Mouse (Mus musculus) adrenal gland, postnatal 14 days (tissue): Measurements from ENCODE around the gene Exd2. TPM values are rescaled to one million over a fixed set of nuclear protein-coding genes. Genes with fewer than 3 reads are reported as not detected.

ENCODE experiments used
- DNase-seq: peaks from one replicate; pipeline ENCODE4 v3.0.0; 2021; ENCODE audit warnings: mixed read lengths
- long read RNA-seq, 2 experiments: library from polyadenylated mRNA; stranded (forward); transcript quantifications; one replicate each; pipeline ENCODE4 v2.0.0; 2021
- total RNA-seq: library from RNA; stranded (reverse); gene quantifications from 2 replicates; pipeline ENCODE4 v1.2.3, GENCODE M21; 2021

Gene Exd2
- total RNA-seq: 18.1 and 21.5 TPM in 2 replicates
- long read RNA-seq, experiment 1, transcript Exd2-201 (9 exons, 3,310 nt): major isoform, 17 of 22 reads
- long read RNA-seq, experiment 1, partial matches to known transcripts: 1 of 22 reads
- long read RNA-seq, experiment 1, other reads (novel, unspliced or antisense): 4 of 22 reads
- long read RNA-seq, experiment 2, transcript Exd2-201 (9 exons, 3,310 nt): major isoform, 6 of 17 reads
- long read RNA-seq, experiment 2, partial matches to known transcripts: 3 of 17 reads
- long read RNA-seq, experiment 2, other reads (novel, unspliced or antisense): 8 of 17 reads

DNA sequence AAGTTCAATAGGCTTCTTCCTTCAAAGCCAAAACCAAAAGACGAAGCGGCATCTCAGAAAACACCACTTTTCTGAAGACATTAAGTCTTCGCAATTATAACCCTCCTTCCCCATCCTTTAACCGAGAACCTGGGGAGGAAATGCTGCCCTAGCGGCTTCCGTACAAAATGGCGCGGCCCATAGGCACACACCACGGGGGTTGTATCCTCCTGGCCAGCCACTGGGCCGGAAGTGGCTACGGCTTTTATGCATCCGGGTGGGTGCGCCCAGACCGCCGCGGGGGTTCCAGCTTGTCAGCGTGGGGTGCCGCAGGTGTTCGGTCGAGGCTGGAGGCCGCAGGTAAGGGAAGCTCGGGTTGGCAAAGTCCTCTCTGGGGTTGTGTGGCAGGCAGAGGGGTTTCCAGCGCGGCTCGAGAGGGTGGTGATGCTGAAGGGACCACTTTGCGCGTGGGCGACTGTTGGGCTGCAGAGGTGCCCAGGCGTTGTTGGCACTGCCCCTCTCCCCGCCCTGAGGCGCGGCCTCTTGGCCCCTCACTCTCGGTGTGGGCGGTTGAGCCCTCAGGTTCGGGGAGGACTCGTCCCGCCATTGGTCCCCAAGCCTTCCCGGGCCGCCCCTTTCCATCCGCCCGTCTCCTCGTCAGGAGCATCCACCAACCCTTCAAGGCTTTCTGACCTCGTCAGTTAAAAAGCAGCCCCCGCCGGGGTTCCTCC lies at the start of gene Exd2:
TSS of gene Exd2 (plus strand) at position 154 of the 710 bp plus-strand sequence.
- DNase-seq: peak; percentile 96

DNA sequence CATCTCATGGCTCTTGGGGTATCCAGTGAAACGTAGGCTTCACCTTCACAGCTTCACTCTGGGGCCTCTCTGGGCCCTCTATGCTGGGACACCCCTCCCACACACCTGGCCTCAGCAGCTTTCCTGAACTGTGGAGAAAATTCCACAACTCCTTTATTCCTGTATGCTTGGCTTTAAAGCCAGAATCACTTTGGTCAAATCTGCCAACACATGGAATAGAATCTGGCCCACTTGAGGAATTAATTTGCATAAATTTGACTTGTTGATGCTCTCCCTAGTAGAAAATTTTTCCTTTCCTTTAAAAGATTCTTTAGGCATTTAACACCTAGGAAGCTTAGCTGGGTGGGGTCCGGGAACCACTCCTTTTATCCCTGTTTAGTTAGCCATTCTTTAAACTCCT lies 47.8 kb upstream of the Exd2 start:
- DNase-seq: no peak

DNA sequence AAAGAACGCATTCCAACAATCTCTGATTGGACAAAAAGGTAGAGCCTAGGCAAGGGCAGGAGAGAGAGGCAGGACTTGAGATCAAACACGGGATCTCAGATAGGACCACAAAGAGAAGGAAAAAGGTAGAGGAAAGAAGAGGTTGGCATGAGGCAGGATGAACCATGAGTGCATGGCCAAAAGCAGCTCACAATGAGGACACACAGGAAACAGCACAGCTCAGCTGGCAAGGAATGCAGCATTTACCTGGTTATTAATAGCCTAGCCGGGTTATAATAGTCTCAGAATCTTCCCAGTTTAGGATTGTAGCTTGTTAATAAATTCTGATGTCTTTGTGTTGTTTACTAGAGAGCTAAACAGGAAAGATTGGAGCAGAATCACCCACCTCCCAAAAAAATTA lies 35.2 kb upstream of the Exd2 start:
- no peak for DNase-seq

DNA sequence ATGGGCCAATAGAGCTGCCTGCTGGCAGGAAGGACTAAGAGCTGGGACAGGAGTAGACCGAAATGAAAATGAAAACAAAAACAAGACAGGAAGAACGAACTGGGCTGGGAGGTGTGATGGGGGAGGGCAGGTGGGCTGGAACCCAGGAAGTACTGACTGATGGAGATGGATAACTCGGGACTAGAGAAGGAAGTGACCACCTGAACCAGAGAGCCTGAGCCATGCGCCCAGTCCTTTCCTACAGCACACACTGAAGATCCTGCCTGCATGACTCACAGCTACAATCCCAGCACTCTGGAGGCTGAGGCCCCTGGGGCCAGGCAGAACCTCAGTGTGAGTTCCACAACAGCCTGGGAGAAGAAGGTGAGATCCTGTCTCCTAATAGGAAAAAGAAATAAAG lies 29.6 kb upstream of the Exd2 start:
- peak; percentile 57 for DNase-seq

DNA sequence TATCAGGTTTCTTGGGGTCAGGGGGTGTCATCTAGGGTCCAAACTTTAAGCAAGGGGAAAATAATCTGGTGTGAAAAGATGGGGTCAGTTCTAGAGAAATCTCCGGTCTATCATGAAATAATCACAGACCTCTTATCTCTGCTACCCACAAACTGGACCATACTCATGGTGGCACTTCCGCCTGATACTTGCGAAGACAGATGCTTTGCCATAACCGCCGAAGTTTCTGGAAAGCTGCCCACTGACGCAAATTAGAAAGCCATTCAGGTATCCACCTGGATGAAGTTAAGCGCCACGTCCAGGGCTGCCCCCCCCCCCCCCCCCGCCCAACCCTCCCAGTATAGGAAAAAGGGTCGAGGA lies 28.3 kb upstream of the Exd2 start:
- no peak for DNase-seq

DNA sequence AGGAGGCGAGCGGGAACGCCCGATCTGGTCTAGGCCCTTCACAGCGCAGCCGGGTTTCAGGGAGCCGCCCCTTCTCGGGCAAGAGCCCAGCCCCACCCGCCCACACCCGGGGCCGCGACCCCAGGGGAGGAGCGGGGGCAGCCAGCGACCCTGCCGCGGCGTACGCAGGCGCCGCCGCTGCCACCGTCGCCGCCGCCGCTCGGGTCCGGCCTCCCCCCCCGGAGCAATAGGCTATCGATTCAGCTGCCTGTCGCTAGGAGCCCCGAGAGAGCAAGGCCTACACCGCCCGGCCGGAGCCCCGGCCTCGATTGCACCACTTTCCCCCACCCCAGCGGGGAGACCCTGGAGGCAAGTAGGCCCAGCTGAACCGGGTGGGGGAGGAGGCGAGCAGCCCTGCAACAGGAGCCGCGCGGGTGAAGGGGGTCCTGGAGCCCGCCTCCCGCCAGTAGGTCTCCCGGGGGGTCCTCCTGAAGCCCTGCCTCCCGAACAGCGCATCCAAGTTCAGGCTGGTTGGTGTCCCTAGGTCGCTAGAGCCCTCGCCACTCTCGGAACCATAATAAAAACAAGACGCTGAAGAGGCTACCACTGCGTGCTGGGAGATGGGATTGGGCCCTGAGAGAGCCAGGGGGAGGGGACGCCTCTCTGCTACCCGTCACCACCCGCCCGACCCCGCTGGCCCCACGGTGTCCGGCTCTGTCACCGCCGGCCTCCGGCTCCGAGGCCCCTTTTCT lies 27.8 kb upstream of the Exd2 start:
- peak; percentile 90 for DNase-seq

DNA sequence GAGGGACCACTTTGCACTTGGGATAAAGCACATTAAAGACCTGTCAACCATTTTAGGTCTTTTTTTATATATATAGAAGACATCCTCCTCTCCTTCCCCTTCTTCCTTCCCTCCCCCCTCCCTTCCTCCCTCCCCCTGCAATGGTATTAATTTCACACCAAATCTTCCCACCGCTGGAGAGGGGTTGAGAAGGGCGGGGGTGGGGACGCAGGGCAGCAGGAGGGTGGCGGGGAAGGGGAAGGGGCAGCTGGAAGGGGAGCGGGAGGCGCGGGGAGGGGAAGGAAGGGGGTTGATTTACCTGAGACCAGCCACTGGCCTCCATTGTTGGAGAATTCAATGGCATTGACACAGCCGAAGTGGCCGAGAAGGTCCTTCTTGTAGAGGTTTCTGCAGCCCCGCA lies 27.0 kb upstream of the Exd2 start:
- DNase-seq: no peak

DNA sequence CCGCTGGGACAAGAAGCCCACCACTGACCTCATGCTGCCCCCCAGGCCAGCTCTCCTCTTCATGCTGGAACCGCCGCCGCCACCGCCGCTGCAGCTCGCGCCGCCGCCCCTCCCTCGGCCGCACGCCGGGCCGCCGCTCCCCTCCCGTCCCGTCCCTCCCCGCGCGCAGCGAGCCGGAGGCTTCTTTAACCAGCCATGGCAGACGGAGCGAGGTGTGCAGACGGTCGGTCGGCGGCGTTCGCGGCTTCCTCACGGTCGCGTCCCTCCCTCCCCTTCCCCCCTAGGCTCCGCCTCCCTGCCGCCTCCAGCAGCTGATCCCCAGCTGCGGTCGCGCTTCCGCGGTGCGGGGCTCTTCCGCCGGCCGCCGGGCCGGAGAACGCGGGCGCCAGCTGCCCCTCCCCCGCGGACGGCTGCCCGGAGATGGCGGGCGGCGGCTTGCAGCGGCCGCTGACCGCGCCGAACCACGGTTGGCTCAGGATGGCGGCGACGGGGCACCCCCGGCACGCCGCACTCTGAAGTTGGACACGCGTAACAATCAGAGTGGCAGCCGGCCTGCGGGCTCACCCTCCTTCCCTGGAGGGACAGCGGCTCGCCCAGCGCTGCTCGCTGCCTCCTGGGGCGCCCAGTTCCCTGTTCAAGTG lies 26.4 kb upstream of the Exd2 start, which contains the start of gene Dcaf5:
TSS of gene Dcaf5 (minus strand) at position 266 of the 641 bp plus-strand sequence.
- peak; percentile 90 for DNase-seq

DNA sequence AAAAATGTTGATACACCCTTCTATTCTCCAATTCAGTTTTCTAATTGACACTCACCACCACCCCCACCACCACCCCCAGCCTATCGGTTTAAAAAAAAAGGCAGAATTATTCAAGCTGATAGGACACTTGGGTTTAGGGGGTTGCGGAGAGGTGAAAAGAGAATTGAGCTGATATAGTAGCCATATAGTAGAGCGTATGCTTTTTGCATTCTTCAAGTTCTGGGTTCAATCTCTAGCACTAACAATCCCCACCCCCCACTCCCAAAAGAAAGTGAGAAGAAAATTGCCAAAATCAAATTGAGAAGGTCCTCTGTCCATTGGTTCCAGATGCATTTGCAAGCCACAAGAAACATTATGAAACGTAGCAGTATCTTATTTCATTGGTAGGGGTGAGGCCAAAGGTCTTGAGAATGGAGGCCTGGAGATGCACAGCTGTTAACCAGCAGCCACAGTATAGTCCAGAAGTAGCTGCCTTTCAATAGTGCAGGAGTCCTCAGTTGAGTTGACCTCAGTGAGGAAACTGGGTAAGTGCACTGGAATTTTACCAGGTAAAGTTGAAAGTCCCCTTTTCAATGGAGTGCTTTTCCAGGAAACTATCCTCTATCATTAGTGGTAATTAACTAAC lies 25.7 kb upstream of the Exd2 start:
- DNase-seq: no peak

DNA sequence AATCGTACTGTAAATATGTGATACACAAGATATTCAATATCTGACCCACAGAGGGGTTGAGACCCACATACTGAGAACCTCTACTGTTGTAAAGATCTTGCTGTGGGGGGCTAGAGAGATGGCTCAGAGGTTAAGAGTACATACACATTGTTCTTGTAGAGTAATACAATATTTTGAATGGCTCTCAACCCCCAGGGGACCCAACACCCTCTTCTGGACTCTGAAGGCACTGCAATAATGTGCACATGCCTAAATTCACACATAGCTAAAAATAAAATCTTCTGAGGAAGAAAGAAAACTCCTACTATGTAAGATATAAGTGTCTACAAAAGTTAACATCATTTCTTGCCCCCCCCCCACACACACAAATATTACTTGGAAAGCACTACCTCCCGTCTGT lies 21.9 kb upstream of the Exd2 start:
- peak; percentile 30 for DNase-seq

DNA sequence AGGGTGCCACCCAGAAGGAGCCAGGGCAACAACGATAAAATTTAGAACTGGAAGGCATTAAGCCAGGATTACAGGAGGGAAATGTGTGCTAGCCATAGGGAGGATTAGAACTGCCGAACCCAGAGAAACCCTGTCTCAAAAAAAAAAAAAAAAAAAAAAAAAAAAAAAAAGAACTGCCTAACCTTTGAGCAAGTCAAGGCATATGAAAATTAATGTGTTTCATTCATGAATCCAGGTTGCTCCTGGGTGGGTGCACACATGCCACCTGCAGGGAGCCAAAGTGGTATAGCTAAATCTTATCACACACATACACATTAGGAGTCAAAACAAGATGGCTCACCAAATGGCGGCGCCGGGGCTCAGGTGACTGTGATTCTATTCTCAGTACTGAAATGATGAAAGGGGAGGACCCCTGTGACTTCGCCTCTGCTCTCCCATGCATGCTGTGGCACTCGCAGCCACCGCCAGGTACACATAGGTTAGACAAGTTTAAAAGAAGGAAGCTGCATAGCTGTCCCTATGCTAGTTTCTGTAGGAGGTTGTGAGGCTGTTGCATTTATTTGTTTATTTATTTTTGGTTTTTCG lies 18.3 kb upstream of the Exd2 start:
- no peak for DNase-seq

DNA sequence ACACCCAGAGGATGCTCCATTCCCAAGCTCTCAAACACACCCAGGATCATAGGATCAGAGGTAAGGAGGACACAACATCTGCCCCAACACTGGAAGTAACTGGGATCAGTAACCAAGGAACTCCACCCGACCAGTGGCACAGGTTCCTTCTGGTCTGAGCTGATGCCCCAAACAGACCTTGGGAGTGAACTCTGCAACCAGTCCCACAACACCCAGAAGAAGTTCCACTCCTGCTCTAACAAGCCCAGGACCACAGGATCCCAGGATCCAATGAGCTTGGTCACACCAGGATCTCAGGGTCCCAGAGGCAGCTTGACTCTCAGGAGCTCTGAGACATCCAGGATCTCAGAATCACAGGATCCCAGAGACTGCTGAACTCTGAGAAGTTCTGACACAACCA lies 9.4 kb upstream of the Exd2 start:
- no peak for DNase-seq

DNA sequence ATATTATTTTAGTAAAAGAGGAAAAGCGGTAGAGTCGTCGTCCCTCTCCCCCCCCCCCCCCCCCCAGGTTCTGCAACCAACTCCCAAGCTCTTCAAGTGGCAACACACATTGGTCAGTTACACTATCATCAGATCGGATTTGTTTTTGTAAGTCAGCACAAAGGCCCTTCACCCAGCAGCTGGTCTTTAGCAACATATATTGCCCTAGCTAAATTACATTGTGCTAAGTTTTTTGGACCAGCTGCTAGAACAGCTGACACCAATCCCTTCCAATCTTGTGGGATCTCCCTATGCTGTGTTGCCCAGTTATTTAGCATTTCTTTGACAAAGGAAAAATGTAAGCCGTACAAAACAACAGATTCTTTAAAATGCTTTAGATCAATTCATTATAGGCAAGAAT lies 4.9 kb upstream of the Exd2 start:
- no peak for DNase-seq

DNA sequence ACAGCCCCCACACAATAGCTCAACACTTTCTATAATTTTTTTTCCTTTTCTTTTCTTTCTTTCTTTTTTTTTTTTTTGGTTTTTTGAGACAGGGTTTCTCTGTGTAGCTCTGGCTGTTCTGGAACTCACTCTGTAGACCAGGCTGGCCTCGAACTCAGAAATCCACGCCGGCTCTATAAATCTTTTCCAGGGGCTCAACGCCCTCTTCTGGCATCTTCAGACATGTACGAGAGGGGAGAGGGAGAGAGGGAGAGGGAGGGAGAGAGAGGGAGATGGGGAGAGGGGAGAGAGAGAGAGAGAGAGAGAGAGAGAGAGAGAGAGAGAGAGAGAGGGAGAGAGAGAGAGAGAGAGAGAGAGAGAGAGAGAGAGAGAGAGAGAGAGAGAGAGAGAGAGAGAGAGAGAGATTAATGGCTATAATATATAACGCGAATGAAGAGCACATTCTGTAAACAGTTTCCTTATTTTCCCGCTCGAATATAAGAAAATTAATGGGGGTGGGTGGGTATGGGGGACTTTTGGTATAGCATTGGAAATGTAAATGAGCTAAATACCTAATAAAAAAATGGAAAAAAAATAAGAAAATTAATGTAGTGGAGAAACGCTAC lies 501 bp upstream of the Exd2 start:
- DNase-seq: peak; percentile 20

DNA sequence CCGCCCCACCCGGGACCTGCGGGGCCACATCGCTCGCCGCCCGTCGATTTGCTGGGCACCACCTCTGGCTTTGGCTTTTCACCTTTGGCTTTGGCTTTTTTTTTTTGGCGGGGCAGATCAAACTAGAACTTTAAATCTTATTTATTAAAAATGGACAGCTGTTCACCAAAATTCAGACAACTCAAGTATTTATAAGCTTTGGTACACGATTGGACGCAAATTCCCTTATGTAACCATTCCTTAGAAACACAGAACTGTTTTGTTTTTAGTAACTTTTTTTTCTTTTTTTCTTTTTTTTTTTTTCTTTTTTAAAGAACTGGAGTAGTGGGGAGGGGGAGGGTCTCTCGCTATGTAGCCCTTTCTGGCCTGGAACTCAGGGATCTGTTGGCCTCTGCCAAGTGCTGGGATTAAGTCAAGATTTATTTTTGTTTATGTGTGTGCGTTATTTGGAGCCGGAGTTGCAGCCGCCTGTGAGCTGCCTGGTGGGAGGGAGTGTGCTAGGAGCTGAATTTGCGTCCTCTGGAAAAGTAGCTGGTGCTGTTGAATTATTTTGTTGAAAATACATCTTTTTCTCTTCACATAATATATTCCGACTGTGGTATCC lies 873 bp downstream of the Exd2 start:
- peak; percentile 15 for DNase-seq

DNA sequence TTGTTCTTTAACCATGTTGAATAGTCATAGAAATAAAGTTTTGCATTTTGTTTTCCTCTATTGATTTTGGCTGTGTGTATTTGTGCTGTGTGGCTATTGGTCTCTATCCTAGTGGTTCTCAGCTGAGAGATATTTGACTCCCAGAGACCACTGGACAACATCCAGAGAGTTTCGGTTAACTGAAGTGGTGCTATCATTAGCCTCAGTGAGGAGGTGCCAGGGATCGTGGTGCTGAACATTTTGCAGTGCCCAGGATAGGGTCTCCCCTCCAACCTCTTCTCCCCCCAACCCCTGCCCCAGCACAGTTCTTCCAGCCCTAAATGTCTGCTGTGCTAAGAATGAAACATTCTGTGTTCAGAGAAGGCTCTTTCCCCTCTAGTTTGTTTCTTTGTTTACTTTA lies 7.3 kb downstream of the Exd2 start:
- no peak for DNase-seq

DNA sequence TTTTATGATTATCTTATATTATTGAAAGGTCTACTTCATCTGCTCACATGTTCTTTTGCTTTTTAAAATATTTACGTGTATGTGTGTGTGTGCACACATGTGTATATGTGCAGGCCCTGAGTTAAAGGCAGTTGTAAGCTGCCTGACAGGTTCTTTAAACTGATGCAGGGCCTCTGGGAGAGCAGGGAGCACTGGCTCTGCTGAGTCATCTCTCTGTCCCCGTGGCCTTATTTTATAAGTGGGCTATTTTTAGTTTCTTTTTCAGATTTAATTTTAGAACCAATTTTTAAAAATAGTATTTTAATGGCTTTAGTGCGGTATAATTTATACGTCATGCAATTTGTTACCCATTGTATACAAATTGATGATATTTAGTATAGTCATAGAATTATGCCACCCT lies 9.0 kb downstream of the Exd2 start:
- no peak for DNase-seq

DNA sequence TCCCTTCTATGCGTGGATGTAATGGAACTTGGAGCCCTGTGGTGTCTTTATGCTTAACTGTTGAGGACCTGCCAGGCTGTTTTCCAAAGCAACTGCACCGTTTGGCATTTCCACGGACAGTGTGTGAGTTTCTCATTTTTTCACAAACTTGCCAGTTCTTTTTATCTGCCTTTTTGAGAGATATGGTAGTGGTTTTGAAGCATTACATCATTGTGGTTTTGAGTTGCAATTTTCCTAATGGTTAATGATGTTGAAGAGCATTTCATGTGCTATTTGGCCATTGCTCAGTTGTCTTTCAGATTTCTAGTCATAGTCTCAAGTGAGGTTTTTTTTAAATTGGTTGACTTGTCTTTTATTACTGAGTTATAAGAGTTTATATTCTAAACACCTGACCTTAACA lies 10.8 kb downstream of the Exd2 start:
- DNase-seq: no peak

DNA sequence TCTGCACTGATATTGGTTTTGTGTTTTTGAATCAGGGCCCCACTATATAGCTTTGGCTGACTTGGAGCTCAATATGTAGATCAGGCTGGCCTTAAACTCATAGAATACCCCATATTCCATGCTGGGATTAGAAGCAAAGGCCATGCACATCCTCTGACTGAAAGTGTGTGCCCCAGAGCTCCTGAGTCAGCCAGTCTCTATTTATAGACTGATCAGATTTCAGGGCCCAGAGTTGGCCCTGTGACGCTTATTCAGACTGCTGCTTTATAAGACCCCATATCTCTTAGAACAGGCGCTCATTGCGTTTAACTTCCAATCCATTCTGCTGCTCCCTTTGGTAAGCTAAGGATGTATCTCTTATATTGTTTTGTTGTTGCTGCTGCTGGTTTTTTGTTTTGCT lies 17.1 kb downstream of the Exd2 start:
- no peak for DNase-seq

DNA sequence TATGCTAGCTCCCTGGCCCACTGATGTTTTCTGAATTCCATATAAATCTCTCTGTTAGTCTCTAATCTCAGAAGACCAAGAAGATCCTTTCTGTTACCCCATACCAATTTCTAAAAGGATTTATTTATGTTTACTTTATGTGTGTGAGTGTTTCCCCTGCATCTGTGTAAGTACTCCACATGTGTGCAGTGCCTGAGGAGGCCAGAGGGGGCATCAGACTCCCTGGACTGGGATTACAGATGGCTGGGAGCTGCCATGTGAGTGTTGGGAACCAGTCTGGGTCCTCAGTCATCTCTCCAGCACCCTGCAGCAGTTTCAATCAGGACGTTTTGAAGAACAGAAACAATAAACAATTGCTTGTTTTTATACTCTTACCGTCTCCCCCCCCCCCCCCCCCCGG lies 20.5 kb downstream of the Exd2 start:
- DNase-seq: no peak

DNA sequence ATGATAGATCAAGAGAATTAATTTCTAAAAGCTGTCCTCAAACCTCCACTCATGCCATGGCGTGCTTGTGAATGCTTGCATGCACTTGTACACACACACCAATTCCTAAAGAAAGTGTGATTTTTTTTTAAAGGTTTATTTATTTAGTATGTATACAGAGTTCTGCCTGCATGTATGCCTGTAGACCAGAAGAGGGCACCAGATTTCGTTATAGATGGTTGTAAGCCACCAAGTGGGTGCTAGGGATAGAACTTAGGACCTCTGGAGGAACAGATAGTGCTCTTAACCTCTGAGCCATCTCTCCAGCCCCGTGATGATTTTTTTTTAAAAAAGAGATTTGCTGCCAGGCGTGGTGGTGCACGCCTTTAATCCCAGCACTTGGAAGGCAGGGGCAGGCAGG lies 30.4 kb downstream of the Exd2 start:
- no peak for DNase-seq
